Mouse (Mus musculus): Measurements from ENCODE around the gene Actrt2. TPM values are rescaled to one million over a fixed set of nuclear protein-coding genes. Genes with fewer than 3 reads are reported as not detected.

Actrt2 gene
- polyA plus RNA-seq, 1 experiment from 2014 or later = not detected

DNA sequence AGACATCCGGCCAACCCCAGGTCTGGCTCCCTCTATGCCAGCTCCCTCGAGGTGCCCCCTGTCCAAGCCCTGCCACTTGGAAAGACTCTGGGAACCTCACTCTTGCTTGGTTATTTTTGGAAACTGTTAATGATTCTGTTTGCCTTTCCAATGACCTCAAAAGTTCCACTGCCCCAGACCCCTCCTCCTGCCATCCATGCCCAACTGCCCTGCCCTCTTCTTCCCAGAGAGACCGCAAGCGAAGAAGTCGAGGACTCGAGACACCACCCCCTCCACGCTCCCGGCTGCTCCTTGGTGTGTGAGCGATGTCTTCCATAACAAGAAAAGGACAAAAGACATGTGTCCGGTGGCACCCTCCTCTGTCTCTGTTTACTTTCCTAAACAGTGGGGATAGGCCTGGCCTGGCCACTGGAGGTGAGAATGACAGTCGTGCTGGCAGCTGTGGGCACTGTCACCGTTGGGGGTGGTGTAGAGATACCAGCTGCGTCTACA is 33.3 kb upstream of the Actrt2 start:
- TF ChIP-seq EP300 (IDR thresholded peaks at IDR 0.05) (no peak), CTCF (IDR thresholded peaks at IDR 0.05) (no peak)
- ATAC-seq (peak; percentile 57; the same call in 1 of the 2 replicates), DNase-seq (ENCODE audit: low spot score) (peak; percentile 10)
- Histone ChIP-seq H3K27ac (ENCODE audit: low read length) (no peak overlapping the region), H3K4me1 (ENCODE audit: insufficient read depth, low read depth, low read length) (no peaks in the 10 kb centered on the region), H3K9ac (replicated peaks; ENCODE audit: low read depth) (no peak overlapping the region), H3K36me3 (ENCODE audit: insufficient read depth, low read length) (no peaks in the 10 kb centered on the region), H3K27me3 (replicated peaks; ENCODE audit: insufficient read depth, low read length) (no peaks in the 10 kb centered on the region), H3K9me3 (ENCODE audit: low read length) (no peaks in the 10 kb centered on the region), H3K4me2 (replicated peaks; ENCODE audit: low read depth, low read length) (no peak overlapping the region), H3K4me3 (ENCODE audit: low read depth, low read length) (no peak overlapping the region)
- 61% methylated on average over 13 of the region's 13 CpGs for WGBS

- Histone ChIP-seq H3K9me3 (ENCODE audit: low read length) (no peaks in the 10 kb centered on the region), H3K4me2 (replicated peaks; ENCODE audit: low read depth, low read length) (no peak overlapping the region), H3K4me3 (ENCODE audit: low read depth, low read length) (no peak overlapping the region), H3K36me3 (ENCODE audit: insufficient read depth, low read length) (no peaks in the 10 kb centered on the region), H3K27ac (ENCODE audit: low read length) (no peak overlapping the region), H3K9ac (replicated peaks; ENCODE audit: low read depth) (no peak overlapping the region), H3K4me1 (ENCODE audit: insufficient read depth, low read depth, low read length) (no peaks in the 10 kb centered on the region), H3K27me3 (replicated peaks; ENCODE audit: insufficient read depth, low read length) (no peaks in the 10 kb centered on the region)
- TF ChIP-seq EP300 (IDR thresholded peaks at IDR 0.05) (no peak), CTCF (IDR thresholded peaks at IDR 0.05) (no peak)
- WGBS = 91% methylated on average over 6 of the region's 6 CpGs
- DNase-seq (ENCODE audit: low spot score) (no peak), ATAC-seq (no peak)
Measured at GRCm38 (mm10) chr4:154700436-154700835, 32.8 kb upstream of the Actrt2 start.

DNA sequence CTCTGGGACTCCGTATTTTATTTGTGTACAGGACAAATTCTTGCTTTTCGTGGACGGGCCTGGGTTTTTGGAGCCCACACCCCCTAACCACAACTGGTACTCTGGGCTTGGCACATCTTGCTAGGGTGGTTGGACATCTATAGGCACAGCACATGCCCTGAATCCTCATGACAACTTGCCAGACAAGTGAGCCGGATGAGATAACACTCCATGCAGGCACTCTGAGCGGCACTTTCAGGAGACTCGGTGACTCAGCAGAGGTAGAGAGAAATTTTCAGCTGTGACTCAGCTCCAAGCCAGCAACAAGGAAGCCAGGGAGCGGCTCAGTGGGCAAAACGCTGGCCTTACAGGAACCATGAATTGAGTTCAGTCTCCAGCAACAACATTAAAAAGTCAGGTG is 31.6 kb upstream of the Actrt2 start:
- no peak for TF ChIP-seq CTCF (IDR thresholded peaks at IDR 0.05)
- no peak for TF ChIP-seq EP300 (IDR thresholded peaks at IDR 0.05)
- DNase-seq (ENCODE audit: low spot score) (no peak), ATAC-seq (no peak)
- no peaks in the 10 kb centered on the region for H3K4me1 ChIP-seq (ENCODE audit: insufficient read depth, low read depth, low read length)
- no peak overlapping the region for H3K27ac ChIP-seq (ENCODE audit: low read length)
- H3K27me3 ChIP-seq (replicated peaks; ENCODE audit: insufficient read depth, low read length) = no peaks in the 10 kb centered on the region
- H3K4me3 ChIP-seq (ENCODE audit: low read depth, low read length) = no peak overlapping the region
- H3K9me3 ChIP-seq (ENCODE audit: low read length) = no peaks in the 10 kb centered on the region
- H3K4me2 ChIP-seq (replicated peaks; ENCODE audit: low read depth, low read length) = no peak overlapping the region
- H3K9ac ChIP-seq (replicated peaks; ENCODE audit: low read depth) = no peak overlapping the region
- WGBS = 68% methylated on average over 8 of the region's 8 CpGs
- no peaks in the 10 kb centered on the region for H3K36me3 ChIP-seq (ENCODE audit: insufficient read depth, low read length)

- 95% methylated on average over 1 of the region's 1 CpGs for WGBS
Measured at GRCm38 (mm10) chr4:154698631-154699030, 31.0 kb upstream of the Actrt2 start.

DNA sequence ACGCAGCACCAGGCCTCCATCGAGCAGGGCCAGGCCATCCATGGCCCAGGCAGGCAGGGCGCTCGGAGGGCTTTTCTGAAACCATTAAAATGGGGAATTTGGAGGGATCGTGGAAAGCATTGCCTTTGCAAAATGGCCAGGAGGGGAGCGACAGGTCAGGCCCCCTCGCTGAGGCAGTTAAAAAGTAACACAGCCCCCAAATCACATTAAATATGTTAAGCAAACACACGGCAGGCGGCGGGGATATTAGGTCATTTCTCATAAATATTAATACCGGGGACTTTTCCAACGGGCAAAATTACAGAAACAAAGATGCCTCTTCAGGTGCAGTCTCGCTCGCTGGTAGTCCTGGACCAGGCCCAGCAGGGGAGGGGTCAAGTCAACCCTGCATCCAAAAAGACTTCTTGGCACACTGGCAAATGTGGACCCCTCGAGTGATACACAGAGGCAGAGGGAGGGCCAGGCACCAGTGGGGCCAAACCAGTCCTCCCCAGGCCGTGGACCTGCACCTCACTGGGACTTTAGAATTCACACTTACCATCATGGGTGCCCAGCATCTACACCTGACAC is 30.4 kb upstream of the Actrt2 start:
- DNase-seq (ENCODE audit: low spot score) (no peak), ATAC-seq (no peak)
- H3K36me3 ChIP-seq (ENCODE audit: insufficient read depth, low read length) = no peaks in the 10 kb centered on the region
- WGBS = 73% methylated on average over 16 of the region's 16 CpGs
- H3K27ac ChIP-seq (ENCODE audit: low read length) = no peak overlapping the region
- no peak for TF ChIP-seq EP300 (IDR thresholded peaks at IDR 0.05)
- TF ChIP-seq CTCF (IDR thresholded peaks at IDR 0.05) = no peak
- no peak overlapping the region for H3K4me3 ChIP-seq (ENCODE audit: low read depth, low read length)
- H3K9me3 ChIP-seq (ENCODE audit: low read length) = no peaks in the 10 kb centered on the region
- no peak overlapping the region for H3K9ac ChIP-seq (replicated peaks; ENCODE audit: low read depth)
- H3K4me1 ChIP-seq (ENCODE audit: insufficient read depth, low read depth, low read length) = no peaks in the 10 kb centered on the region
- no peak overlapping the region for H3K4me2 ChIP-seq (replicated peaks; ENCODE audit: low read depth, low read length)
- no peaks in the 10 kb centered on the region for H3K27me3 ChIP-seq (replicated peaks; ENCODE audit: insufficient read depth, low read length)

More at GRCm38 (mm10) chr4:154698631-154699030, 31.0 kb upstream of the Actrt2 start:
- no peak overlapping the region for H3K27ac ChIP-seq (ENCODE audit: low read length)
- TF ChIP-seq CTCF (IDR thresholded peaks at IDR 0.05) (no peak), EP300 (IDR thresholded peaks at IDR 0.05) (no peak)
- H3K9ac ChIP-seq (replicated peaks; ENCODE audit: low read depth) = no peak overlapping the region
- no peaks in the 10 kb centered on the region for H3K27me3 ChIP-seq (replicated peaks; ENCODE audit: insufficient read depth, low read length)
- no peaks in the 10 kb centered on the region for H3K36me3 ChIP-seq (ENCODE audit: insufficient read depth, low read length)
- H3K4me3 ChIP-seq (ENCODE audit: low read depth, low read length) = no peak overlapping the region
- no peak overlapping the region for H3K4me2 ChIP-seq (replicated peaks; ENCODE audit: low read depth, low read length)
- H3K4me1 ChIP-seq (ENCODE audit: insufficient read depth, low read depth, low read length) = no peaks in the 10 kb centered on the region
- DNase-seq (ENCODE audit: low spot score) (no peak), ATAC-seq (no peak)
- no peaks in the 10 kb centered on the region for H3K9me3 ChIP-seq (ENCODE audit: low read length)

DNA sequence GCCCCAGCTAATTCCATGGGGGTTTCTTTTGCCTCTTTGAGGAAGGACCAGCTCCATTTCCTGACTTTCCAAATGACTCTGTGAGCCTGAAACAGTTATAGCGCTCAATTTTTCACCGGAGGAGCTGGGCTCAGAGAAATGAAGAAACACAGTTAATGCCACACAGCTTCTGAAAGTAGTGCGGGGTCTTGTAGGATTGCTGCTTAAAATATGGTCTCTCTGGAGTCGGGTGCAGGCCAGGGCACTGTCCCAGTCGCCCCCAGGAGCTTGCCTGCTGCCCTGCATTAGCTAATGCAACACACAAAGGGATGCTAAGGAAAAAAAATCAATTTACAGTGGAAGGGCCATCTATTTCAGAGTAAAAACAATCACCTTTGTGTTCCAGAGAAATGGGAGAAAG is 29.8 kb upstream of the Actrt2 start:
- Histone ChIP-seq H3K9ac (replicated peaks; ENCODE audit: low read depth) (no peak overlapping the region), H3K27me3 (replicated peaks; ENCODE audit: insufficient read depth, low read length) (no peaks in the 10 kb centered on the region), H3K9me3 (ENCODE audit: low read length) (no peaks in the 10 kb centered on the region), H3K4me3 (ENCODE audit: low read depth, low read length) (no peak overlapping the region), H3K4me1 (ENCODE audit: insufficient read depth, low read depth, low read length) (no peaks in the 10 kb centered on the region), H3K27ac (ENCODE audit: low read length) (no peak overlapping the region), H3K4me2 (replicated peaks; ENCODE audit: low read depth, low read length) (no peak overlapping the region), H3K36me3 (ENCODE audit: insufficient read depth, low read length) (no peaks in the 10 kb centered on the region)
- WGBS = 69% methylated on average over 5 of the region's 5 CpGs
- TF ChIP-seq EP300 (IDR thresholded peaks at IDR 0.05) = no peak
- TF ChIP-seq CTCF (IDR thresholded peaks at IDR 0.05) = no peak
- no peak for DNase-seq (ENCODE audit: low spot score)
- ATAC-seq = no peak

Data from lung, postnatal 0 days (tissue).